Mouse (Mus musculus) heart, postnatal 0 days (tissue): ENCODE measurements around the gene Fam53b. TPM values are rescaled to one million over a fixed set of nuclear protein-coding genes. Genes with fewer than 3 reads are reported as not detected.

Experiments
- ATAC-seq: fragments of 200-750 bp; cut with Nextera tagmentation; 2 replicates; pipeline ENCODE4 v1.8.0; 2017; ENCODE audit warnings: low read depth, moderate number of reproducible peaks, moderate library complexity; ENCODE audit not compliant: insufficient read depth
- DNase-seq: peaks from one replicate; pipeline ENCODE4 v3.0.0-alpha.2; 2016; ENCODE audit warnings: low spot score
- H3K27ac ChIP-seq: fragments of 300-500 bp; sonication (generic); 2 replicates; pipeline ENCODE4 v1.5.1; 2014; ENCODE audit warnings: low read depth, mild to moderate bottlenecking
- H3K27me3 ChIP-seq: fragments of 300-500 bp; sonication (generic); 2 replicates; pipeline ENCODE4 v1.6.1; 2014; ENCODE audit warnings: low read length, mixed read lengths; ENCODE audit not compliant: control insufficient read depth, insufficient read depth
- H3K36me3 ChIP-seq: fragments of 300-500 bp; sonication (generic); replicated peaks from 2 replicates; pipeline ENCODE4 v1.6.1; 2014; ENCODE audit warnings: low read length, mixed read lengths; ENCODE audit not compliant: control insufficient read depth, insufficient read depth
- H3K4me1 ChIP-seq: fragments of 300-500 bp; sonication (generic); 2 replicates; pipeline ENCODE4 v1.6.1; 2014; ENCODE audit warnings: antibody characterized with exemption; ENCODE audit not compliant: control insufficient read depth, insufficient read depth
- H3K4me2 ChIP-seq: fragments of 300-500 bp; sonication (generic); 2 replicates; pipeline ENCODE4 v1.6.1; 2014; ENCODE audit warnings: low read depth, mild to moderate bottlenecking, low read length, moderate library complexity
- H3K4me3 ChIP-seq: fragments of 300-500 bp; sonication (generic); 2 replicates; pipeline ENCODE4 v1.5.1; 2014; ENCODE audit warnings: low read depth, low read length
- H3K9ac ChIP-seq: fragments of 300-500 bp; sonication (generic); replicated peaks from 2 replicates; pipeline ENCODE4 v1.6.1; 2014; ENCODE audit warnings: low read depth, low read length, mixed read lengths
- H3K9me3 ChIP-seq: fragments of 300-500 bp; sonication (generic); replicated peaks from 2 replicates; pipeline ENCODE4 v1.6.1; 2016; ENCODE audit warnings: low read length; ENCODE audit not compliant: control insufficient read depth
- CTCF ChIP-seq: IDR thresholded peaks from 2 replicates; pipeline ENCODE4 v1.5.1; 2016; ENCODE audit warnings: antibody characterized with exemption, control low read depth, low read depth
- EP300 ChIP-seq: IDR thresholded peaks from 2 replicates; pipeline ENCODE4 v1.6.1; 2016; ENCODE audit warnings: antibody characterized with exemption, low read depth
- WGBS: fragments of 180-500 bp; shearing (Covaris S2); extraction: QIAGEN DNeasy Blood & Tissue Kit; methylation state at CpG from one replicate; pipeline ENCODE4 v1.1.7; 2014; 5-methylcytosine and 5-hydroxymethylcytosine counted together
- polyA plus RNA-seq: library from polyadenylated mRNA; unstranded; fragments of >200 nt; fragmentation: Nextera tagmentation; extraction: Ambion mirVana; gene quantifications from 2 replicates; pipeline ENCODE4 v1.2.1, GENCODE M21; 2015
- total RNA-seq: library from RNA; depleted of rRNA; stranded (reverse); fragments of >200 nt; gene quantifications from 2 replicates; pipeline ENCODE4 v1.2.3, GENCODE M21; 2014; ENCODE audit warnings: low replicate concordance

Fam53b gene
- total and polyA plus RNA-seq, 2 experiments from 2014 or later, result 13.1 to 18.6 TPM

DNA sequence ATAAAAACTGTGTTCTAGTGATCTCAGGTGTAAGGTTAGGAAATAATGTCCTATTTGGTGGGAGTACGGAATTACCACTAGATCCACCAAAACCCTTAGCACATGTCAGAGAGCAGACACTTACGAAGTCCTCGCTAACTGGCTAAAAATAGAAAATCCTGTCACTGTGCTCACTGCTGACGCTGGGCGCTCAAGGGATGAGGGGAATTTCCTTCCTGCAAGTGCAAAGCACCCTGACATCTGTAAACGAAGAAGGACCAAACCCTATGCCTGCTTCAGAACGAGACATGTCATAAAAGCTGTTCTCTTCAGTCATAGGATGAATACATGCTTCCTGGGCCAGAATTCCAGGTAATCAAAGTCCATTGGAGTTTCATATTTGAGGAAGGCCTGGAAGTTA, 27.7 kb downstream of the Fam53b start:
- 11% methylated on average over 7 of the region's 7 CpGs for WGBS
- peak; percentile 91 for DNase-seq
- ATAC-seq, result peak; percentile 66; the same call in 1 of the 2 replicates

DNA sequence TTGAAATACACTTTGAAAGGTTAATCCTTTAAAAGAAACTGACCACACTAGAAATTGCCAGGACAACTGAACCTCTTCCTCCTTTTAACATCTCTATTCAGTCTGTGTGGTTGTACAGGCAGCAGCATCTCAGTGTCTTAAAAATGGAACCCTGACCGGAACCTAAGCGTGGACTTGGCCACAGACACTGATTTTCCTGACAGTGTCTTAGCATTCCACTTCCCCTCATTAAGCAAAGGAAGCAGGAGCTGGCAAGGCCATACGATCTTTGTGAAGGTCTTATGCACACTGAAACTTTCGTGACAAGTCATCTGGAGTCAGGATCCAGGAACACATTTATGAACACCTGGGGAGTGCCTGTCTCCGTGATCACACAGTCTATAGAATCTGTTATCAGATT, 29.6 kb downstream of the Fam53b start:
- Histone ChIP-seq H3K4me1 (peaks cover 61% of the 10 kb centered on the region), H3K36me3 (no peaks in the 10 kb centered on the region), H3K9me3 (no peaks in the 10 kb centered on the region), H3K4me2 (no peak overlapping the region), H3K27me3 (no peaks in the 10 kb centered on the region), H3K4me3 (no peak overlapping the region), H3K27ac (peak overlapping the region; percentile 3; the same call in 1 of the 2 replicates), H3K9ac (no peak overlapping the region)
- TF ChIP-seq CTCF (no peak), EP300 (no peak)
- DNase-seq, result no peak
- 58% methylated on average over 5 of the region's 5 CpGs for WGBS
- ATAC-seq, result no peak

More for the DNA sequence above, 27.7 kb downstream of the Fam53b start:
- no peaks in the 10 kb centered on the region for H3K27me3 ChIP-seq
- no peak overlapping the region for H3K4me3 ChIP-seq
- no peaks in the 10 kb centered on the region for H3K36me3 ChIP-seq
- TF ChIP-seq EP300 (peak; percentile 42; the same call in 1 of the 2 replicates), CTCF (no peak)
- peak overlapping the region; percentile 83 for H3K27ac ChIP-seq
- peaks cover 57% of the 10 kb centered on the region for H3K4me1 ChIP-seq
- H3K4me2 ChIP-seq, result no peak overlapping the region
- H3K9ac ChIP-seq, result no peak overlapping the region
- H3K9me3 ChIP-seq, result no peaks in the 10 kb centered on the region

- Histone ChIP-seq H3K36me3 (peaks cover 8% of the 10 kb centered on the region; the same call in 1 of the 2 replicates), H3K27ac (peak overlapping the region; percentile 51), H3K4me3 (no peak overlapping the region), H3K4me2 (no peak overlapping the region), H3K27me3 (no peaks in the 10 kb centered on the region), H3K9me3 (no peaks in the 10 kb centered on the region), H3K4me1 (peaks cover 63% of the 10 kb centered on the region), H3K9ac (no peak overlapping the region)
- TF ChIP-seq EP300 (no peak), CTCF (no peak)
- WGBS, result 31% methylated on average over 6 of the region's 6 CpGs
- ATAC-seq (no peak), DNase-seq (no peak)
These were observed 31.8 kb downstream of the Fam53b start for GRCm38 (mm10) chr7:132781850-132782249.

DNA sequence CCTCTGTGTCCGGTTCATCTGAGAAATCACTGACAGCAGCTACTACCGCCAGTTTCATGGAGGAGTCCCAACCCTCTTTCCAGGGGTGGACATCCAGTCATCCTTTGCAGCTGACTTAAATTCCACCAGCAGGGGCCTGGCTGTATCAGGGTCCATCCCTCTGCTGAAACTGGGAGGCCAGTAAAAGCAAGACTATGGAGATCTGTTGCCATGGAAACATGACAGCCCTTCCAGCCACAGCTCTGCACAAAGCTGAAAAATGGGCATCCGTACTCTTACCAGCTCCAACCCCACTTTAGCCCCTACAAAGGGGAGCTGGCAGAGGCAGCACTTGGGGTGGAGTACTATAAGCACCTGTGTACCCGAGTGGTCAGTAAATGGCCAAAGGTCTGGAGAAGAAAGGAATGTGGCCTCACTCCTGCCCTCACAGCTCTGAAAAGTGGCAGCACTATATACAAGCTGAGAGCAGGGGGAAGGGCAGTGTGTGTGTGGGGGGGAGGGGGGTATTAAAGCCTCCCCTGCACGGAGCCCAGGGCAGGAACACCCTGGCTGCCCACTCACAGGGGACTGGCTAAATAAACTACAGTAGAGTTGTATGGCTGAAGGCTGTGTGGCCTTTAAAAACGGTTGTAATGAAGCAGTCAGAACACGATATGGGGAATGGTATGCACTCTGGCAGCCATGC, 32.4 kb downstream of the Fam53b start:
- 45% methylated on average over 7 of the region's 7 CpGs for WGBS
- Histone ChIP-seq H3K27me3 (no peaks in the 10 kb centered on the region), H3K4me1 (peaks cover 62% of the 10 kb centered on the region), H3K36me3 (peaks cover 8% of the 10 kb centered on the region; the same call in 1 of the 2 replicates), H3K9me3 (no peaks in the 10 kb centered on the region), H3K4me2 (no peak overlapping the region), H3K9ac (no peak overlapping the region), H3K4me3 (no peak overlapping the region), H3K27ac (peak overlapping the region; percentile 51)
- DNase-seq, result no peak
- TF ChIP-seq CTCF (0 out of 2 replicates have a peak, but pooled peaks have one; percentile 5), EP300 (no peak)
- ATAC-seq, result 0 out of 2 replicates have a peak, but pooled peaks have one; percentile 7

DNA sequence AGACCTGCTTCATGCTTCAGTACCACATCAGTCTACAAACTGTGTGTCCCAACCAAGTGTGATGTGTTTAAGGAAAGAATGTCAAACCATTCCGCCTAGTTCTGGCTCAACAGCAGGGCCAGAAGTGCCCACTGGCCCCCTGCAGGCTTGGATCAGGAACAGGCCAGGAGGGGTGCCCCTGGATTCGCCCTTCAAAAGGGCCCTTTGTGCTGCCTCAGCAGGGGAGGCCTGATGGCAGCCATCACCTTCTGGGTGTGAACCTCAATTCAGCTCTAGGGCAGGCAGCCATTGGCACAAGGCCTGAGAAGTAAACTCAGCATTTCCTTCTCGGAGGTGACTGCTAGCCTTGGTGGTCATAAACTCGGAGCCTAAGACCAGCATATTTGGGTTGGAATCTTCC, 33.1 kb downstream of the Fam53b start:
- H3K4me3 ChIP-seq, result no peak overlapping the region
- H3K27ac ChIP-seq, result peak overlapping the region; percentile 51; the same call in 1 of the 2 replicates
- no peak overlapping the region for H3K9ac ChIP-seq
- ATAC-seq, result 0 out of 2 replicates have a peak, but pooled peaks have one; percentile 12
- H3K27me3 ChIP-seq, result no peaks in the 10 kb centered on the region
- peak; percentile 44 for DNase-seq
- TF ChIP-seq EP300 (no peak), CTCF (no peak)
- no peak overlapping the region for H3K4me2 ChIP-seq
- WGBS, result 49% methylated on average over 4 of the region's 4 CpGs
- peaks cover 62% of the 10 kb centered on the region for H3K4me1 ChIP-seq
- H3K36me3 ChIP-seq, result peaks cover 8% of the 10 kb centered on the region; the same call in 1 of the 2 replicates
- no peaks in the 10 kb centered on the region for H3K9me3 ChIP-seq
